Mouse (Mus musculus): ENCODE measurements around the gene Ppil6. TPM values are rescaled to one million over a fixed set of nuclear protein-coding genes. Genes with fewer than 3 reads are reported as not detected.

The Ppil6 gene
- polyA plus RNA-seq, 1 experiment from 2014 or later: 4.1 TPM

GRCm38 (mm10) chr10:41536714-41537113, 46.5 kb downstream of the Ppil6 start:
- no peak overlapping the region for H3K9ac ChIP-seq (ENCODE audit: low read depth, low read length)
- peaks cover 14% of the 10 kb centered on the region for H3K36me3 ChIP-seq (ENCODE audit: control insufficient read depth, insufficient read depth, low read length)
- no peaks in the 10 kb centered on the region for H3K27me3 ChIP-seq (ENCODE audit: control insufficient read depth, insufficient read depth, low read depth, low read length)
- no peaks in the 10 kb centered on the region for H3K9me3 ChIP-seq (replicated peaks; ENCODE audit: control insufficient read depth, low read length, poor library complexity, severe bottlenecking)
- H3K4me2 ChIP-seq (ENCODE audit: low read length): no peak overlapping the region
- WGBS: 92% methylated on average over 1 of the region's 1 CpGs
- no peak overlapping the region for H3K27ac ChIP-seq (ENCODE audit: low read length)
- H3K4me1 ChIP-seq (ENCODE audit: control insufficient read depth, insufficient read depth, low read length): no peaks in the 10 kb centered on the region
- no peak for ATAC-seq
- no peak overlapping the region for H3K4me3 ChIP-seq (ENCODE audit: low read depth, low read length)

GRCm38 (mm10) chr10:41537226-41537982, 47.2 kb downstream of the Ppil6 start:
- WGBS: 22% methylated on average over 4 of the region's 4 CpGs
- no peaks in the 10 kb centered on the region for H3K9me3 ChIP-seq (replicated peaks; ENCODE audit: control insufficient read depth, low read length, poor library complexity, severe bottlenecking)
- no peak overlapping the region for H3K4me2 ChIP-seq (ENCODE audit: low read length)
- no peak overlapping the region for H3K9ac ChIP-seq (ENCODE audit: low read depth, low read length)
- H3K4me3 ChIP-seq (ENCODE audit: low read depth, low read length): no peak overlapping the region
- no peaks in the 10 kb centered on the region for H3K27me3 ChIP-seq (ENCODE audit: control insufficient read depth, insufficient read depth, low read depth, low read length)
- no peak for ATAC-seq
- H3K27ac ChIP-seq (ENCODE audit: low read length): no peak overlapping the region
- no peaks in the 10 kb centered on the region for H3K4me1 ChIP-seq (ENCODE audit: control insufficient read depth, insufficient read depth, low read length)
- H3K36me3 ChIP-seq (ENCODE audit: control insufficient read depth, insufficient read depth, low read length): peaks cover 14% of the 10 kb centered on the region

- Histone ChIP-seq H3K9ac (ENCODE audit: low read depth, low read length) (no peak overlapping the region), H3K4me2 (ENCODE audit: low read length) (no peak overlapping the region), H3K27me3 (ENCODE audit: control insufficient read depth, insufficient read depth, low read depth, low read length) (no peaks in the 10 kb centered on the region), H3K4me3 (ENCODE audit: low read depth, low read length) (no peak overlapping the region), H3K27ac (ENCODE audit: low read length) (no peak overlapping the region), H3K9me3 (replicated peaks; ENCODE audit: control insufficient read depth, low read length, poor library complexity, severe bottlenecking) (no peaks in the 10 kb centered on the region), H3K36me3 (ENCODE audit: control insufficient read depth, insufficient read depth, low read length) (peaks cover 10% of the 10 kb centered on the region), H3K4me1 (ENCODE audit: control insufficient read depth, insufficient read depth, low read length) (no peaks in the 10 kb centered on the region)
- 92% methylated on average over 3 of the region's 3 CpGs for WGBS
- no peak for ATAC-seq
These were observed 47.7 kb downstream of the Ppil6 start for GRCm38 (mm10) chr10:41537983-41538330.

GRCm38 (mm10) chr10:41538986-41539385, 48.7 kb downstream of the Ppil6 start:
- Histone ChIP-seq H3K9ac (ENCODE audit: low read depth, low read length) (no peak overlapping the region), H3K9me3 (replicated peaks; ENCODE audit: control insufficient read depth, low read length, poor library complexity, severe bottlenecking) (no peaks in the 10 kb centered on the region), H3K4me1 (ENCODE audit: control insufficient read depth, insufficient read depth, low read length) (no peaks in the 10 kb centered on the region), H3K4me2 (ENCODE audit: low read length) (no peak overlapping the region), H3K27ac (ENCODE audit: low read length) (no peak overlapping the region), H3K27me3 (ENCODE audit: control insufficient read depth, insufficient read depth, low read depth, low read length) (no peaks in the 10 kb centered on the region), H3K36me3 (ENCODE audit: control insufficient read depth, insufficient read depth, low read length) (peaks cover 10% of the 10 kb centered on the region), H3K4me3 (ENCODE audit: low read depth, low read length) (no peak overlapping the region)
- WGBS: 89% methylated on average over 4 of the region's 4 CpGs
- ATAC-seq: no peak

GRCm38 (mm10) chr10:41542057-41542456, 51.8 kb downstream of the Ppil6 start:
- H3K36me3 ChIP-seq (ENCODE audit: control insufficient read depth, insufficient read depth, low read length): no peaks in the 10 kb centered on the region
- no peak overlapping the region for H3K27ac ChIP-seq (ENCODE audit: low read length)
- no peak for ATAC-seq
- H3K4me3 ChIP-seq (ENCODE audit: low read depth, low read length): no peak overlapping the region
- WGBS: 98% methylated on average over 6 of the region's 6 CpGs
- H3K9me3 ChIP-seq (replicated peaks; ENCODE audit: control insufficient read depth, low read length, poor library complexity, severe bottlenecking): no peaks in the 10 kb centered on the region
- H3K4me2 ChIP-seq (ENCODE audit: low read length): no peak overlapping the region
- no peaks in the 10 kb centered on the region for H3K27me3 ChIP-seq (ENCODE audit: control insufficient read depth, insufficient read depth, low read depth, low read length)
- H3K9ac ChIP-seq (ENCODE audit: low read depth, low read length): no peak overlapping the region
- 0 out of 2 replicates have a peak, but pooled peaks cover 3% of the 10 kb centered on the region for H3K4me1 ChIP-seq (ENCODE audit: control insufficient read depth, insufficient read depth, low read length)

GRCm38 (mm10) chr10:41543439-41543838, 53.2 kb downstream of the Ppil6 start:
- Histone ChIP-seq H3K4me1 (ENCODE audit: control insufficient read depth, insufficient read depth, low read length) (0 out of 2 replicates have a peak, but pooled peaks cover 3% of the 10 kb centered on the region), H3K4me3 (ENCODE audit: low read depth, low read length) (no peak overlapping the region), H3K9ac (ENCODE audit: low read depth, low read length) (no peak overlapping the region), H3K9me3 (replicated peaks; ENCODE audit: control insufficient read depth, low read length, poor library complexity, severe bottlenecking) (0 out of 2 replicates have a peak, but pooled peaks cover 2% of the 10 kb centered on the region), H3K27me3 (ENCODE audit: control insufficient read depth, insufficient read depth, low read depth, low read length) (no peaks in the 10 kb centered on the region), H3K36me3 (ENCODE audit: control insufficient read depth, insufficient read depth, low read length) (no peaks in the 10 kb centered on the region), H3K4me2 (ENCODE audit: low read length) (no peak overlapping the region), H3K27ac (ENCODE audit: low read length) (no peak overlapping the region)
- WGBS: 87% methylated on average over 4 of the region's 4 CpGs
- no peak for ATAC-seq

GRCm38 (mm10) chr10:41543844-41544243, 53.6 kb downstream of the Ppil6 start:
- ATAC-seq: no peak
- Histone ChIP-seq H3K27ac (ENCODE audit: low read length) (no peak overlapping the region), H3K9ac (ENCODE audit: low read depth, low read length) (no peak overlapping the region), H3K4me2 (ENCODE audit: low read length) (no peak overlapping the region), H3K9me3 (replicated peaks; ENCODE audit: control insufficient read depth, low read length, poor library complexity, severe bottlenecking) (0 out of 2 replicates have a peak, but pooled peaks cover 2% of the 10 kb centered on the region), H3K4me1 (ENCODE audit: control insufficient read depth, insufficient read depth, low read length) (0 out of 2 replicates have a peak, but pooled peaks cover 3% of the 10 kb centered on the region), H3K36me3 (ENCODE audit: control insufficient read depth, insufficient read depth, low read length) (no peaks in the 10 kb centered on the region), H3K4me3 (ENCODE audit: low read depth, low read length) (no peak overlapping the region), H3K27me3 (ENCODE audit: control insufficient read depth, insufficient read depth, low read depth, low read length) (no peaks in the 10 kb centered on the region)
- WGBS: 71% methylated on average over 2 of the region's 2 CpGs

- Histone ChIP-seq H3K4me1 (ENCODE audit: control insufficient read depth, insufficient read depth, low read length) (0 out of 2 replicates have a peak, but pooled peaks cover 3% of the 10 kb centered on the region), H3K36me3 (ENCODE audit: control insufficient read depth, insufficient read depth, low read length) (0 out of 2 replicates have a peak, but pooled peaks cover 3% of the 10 kb centered on the region), H3K27ac (ENCODE audit: low read length) (no peak overlapping the region), H3K9me3 (replicated peaks; ENCODE audit: control insufficient read depth, low read length, poor library complexity, severe bottlenecking) (peaks cover 6% of the 10 kb centered on the region), H3K9ac (ENCODE audit: low read depth, low read length) (no peak overlapping the region), H3K4me2 (ENCODE audit: low read length) (no peak overlapping the region), H3K4me3 (ENCODE audit: low read depth, low read length) (no peak overlapping the region), H3K27me3 (ENCODE audit: control insufficient read depth, insufficient read depth, low read depth, low read length) (no peaks in the 10 kb centered on the region)
- no peak for ATAC-seq
- WGBS: 3% methylated on average over 7 of the region's 7 CpGs
These were observed 54.4 kb downstream of the Ppil6 start for GRCm38 (mm10) chr10:41544481-41545190.

GRCm38 (mm10) chr10:41545224-41545755, 55.1 kb downstream of the Ppil6 start:
- no peak overlapping the region for H3K27ac ChIP-seq (ENCODE audit: low read length)
- H3K27me3 ChIP-seq (ENCODE audit: control insufficient read depth, insufficient read depth, low read depth, low read length): no peaks in the 10 kb centered on the region
- H3K9me3 ChIP-seq (replicated peaks; ENCODE audit: control insufficient read depth, low read length, poor library complexity, severe bottlenecking): peaks cover 6% of the 10 kb centered on the region
- no peak overlapping the region for H3K9ac ChIP-seq (ENCODE audit: low read depth, low read length)
- H3K4me2 ChIP-seq (ENCODE audit: low read length): no peak overlapping the region
- H3K4me1 ChIP-seq (ENCODE audit: control insufficient read depth, insufficient read depth, low read length): 0 out of 2 replicates have a peak, but pooled peaks cover 3% of the 10 kb centered on the region
- H3K4me3 ChIP-seq (ENCODE audit: low read depth, low read length): no peak overlapping the region
- ATAC-seq: no peak
- H3K36me3 ChIP-seq (ENCODE audit: control insufficient read depth, insufficient read depth, low read length): 0 out of 2 replicates have a peak, but pooled peaks cover 3% of the 10 kb centered on the region
- 65% methylated on average over 7 of the region's 7 CpGs for WGBS
